Mouse (Mus musculus): ENCODE measurements around the gene Gkap1. TPM values are rescaled to one million over a fixed set of nuclear protein-coding genes. Genes with fewer than 3 reads are reported as not detected.

The Gkap1 gene
- polyA plus RNA-seq (2014; fragmentation: Nextera tagmentation; extraction: Ambion mirVana) = 22.9 and 23.3 TPM in 2 replicates

DNA sequence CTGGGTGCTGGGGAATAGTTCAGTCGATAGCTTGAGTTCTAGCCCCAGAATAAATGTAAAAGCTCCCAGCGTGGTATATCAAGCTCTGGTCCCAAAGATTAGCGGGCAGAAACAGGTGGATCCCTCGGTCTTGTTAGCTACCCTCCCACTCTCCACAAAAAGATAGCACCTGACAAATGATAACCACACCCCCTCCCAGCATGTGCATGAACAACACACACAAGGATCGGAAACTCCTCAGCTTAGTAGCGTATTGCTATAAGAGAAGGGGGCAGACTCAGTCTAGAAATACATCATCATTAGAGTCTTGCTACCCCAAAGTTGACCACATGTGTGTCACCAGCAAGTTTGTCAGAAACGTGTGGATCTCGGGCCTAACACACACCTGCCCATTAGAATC, at the start of gene Gkap1:
Gene Gkap1, minus strand, starts transcription at position 101 of the 400 bp plus-strand sequence.
- DNase-seq (ENCODE audit: low spot score) = no peak
- no peak for ATAC-seq (ENCODE audit: insufficient number of reproducible peaks, low FRiP score, low TSS enrichment, low read depth)
- Histone ChIP-seq H3K9me3 (ENCODE audit: control insufficient read depth, low read length) (no peaks in the 10 kb centered on the region), H3K4me2 (ENCODE audit: low read depth, severe bottlenecking) (peak within 1 kb of the TSS; percentile 75), H3K27me3 (ENCODE audit: control insufficient read depth, insufficient read depth, low read length) (peaks cover 3% of the 10 kb centered on the region), H3K36me3 (ENCODE audit: control insufficient read depth, insufficient read depth, low read length) (no peaks in the 10 kb centered on the region), H3K9ac (ENCODE audit: low read length) (peak within 1 kb of the TSS; percentile 77), H3K27ac (replicated peaks; ENCODE audit: low read depth, low read length) (no peak within 1 kb of the TSS; the same call in 1 of the 2 replicates), H3K4me3 (ENCODE audit: low read depth, low read length) (peak within 1 kb of the TSS; percentile 71), H3K4me1 (ENCODE audit: control insufficient read depth, insufficient read depth, low read length) (peaks cover 4% of the 10 kb centered on the region; the same call in 1 of the 2 replicates)
- 73% methylated on average over 8 of the region's 8 CpGs for WGBS

DNA sequence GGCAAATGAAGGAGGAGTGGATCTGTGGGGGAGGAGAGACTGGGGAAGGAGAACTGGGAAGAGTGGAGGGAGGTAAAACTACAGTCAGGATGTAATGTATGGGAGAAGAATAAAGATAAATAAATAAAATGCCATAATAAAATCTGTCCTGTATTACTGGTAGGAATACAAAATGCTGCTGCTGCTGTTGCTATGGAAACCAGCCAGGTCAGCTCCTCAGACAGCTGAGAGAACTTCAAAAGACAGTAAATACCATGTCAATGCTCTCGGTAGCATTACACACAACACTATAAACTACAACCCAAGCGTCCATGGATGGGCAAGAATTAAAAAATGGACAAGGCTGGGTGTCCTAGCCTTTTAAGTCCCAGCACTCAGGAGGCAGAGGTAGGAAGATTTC, 42.3 kb upstream of the Gkap1 start:
- DNase-seq (ENCODE audit: low spot score) (no peak), ATAC-seq (ENCODE audit: insufficient number of reproducible peaks, low FRiP score, low TSS enrichment, low read depth) (no peak)
- Histone ChIP-seq H3K9ac (ENCODE audit: low read length) (no peak overlapping the region), H3K27ac (replicated peaks; ENCODE audit: low read depth, low read length) (no peak overlapping the region), H3K36me3 (ENCODE audit: control insufficient read depth, insufficient read depth, low read length) (no peaks in the 10 kb centered on the region), H3K4me3 (ENCODE audit: low read depth, low read length) (no peak overlapping the region), H3K9me3 (ENCODE audit: control insufficient read depth, low read length) (no peaks in the 10 kb centered on the region), H3K4me1 (ENCODE audit: control insufficient read depth, insufficient read depth, low read length) (no peaks in the 10 kb centered on the region), H3K4me2 (ENCODE audit: low read depth, severe bottlenecking) (no peak overlapping the region), H3K27me3 (ENCODE audit: control insufficient read depth, insufficient read depth, low read length) (no peaks in the 10 kb centered on the region)
- 65% methylated on average over 2 of the region's 2 CpGs for WGBS

GRCm38 (mm10) chr13:58314991-58315390, 39.5 kb upstream of the Gkap1 start:
- Histone ChIP-seq H3K9ac (ENCODE audit: low read length) (no peak overlapping the region), H3K27ac (replicated peaks; ENCODE audit: low read depth, low read length) (no peak overlapping the region), H3K4me1 (ENCODE audit: control insufficient read depth, insufficient read depth, low read length) (no peaks in the 10 kb centered on the region), H3K4me2 (ENCODE audit: low read depth, severe bottlenecking) (no peak overlapping the region), H3K4me3 (ENCODE audit: low read depth, low read length) (no peak overlapping the region), H3K36me3 (ENCODE audit: control insufficient read depth, insufficient read depth, low read length) (no peaks in the 10 kb centered on the region), H3K27me3 (ENCODE audit: control insufficient read depth, insufficient read depth, low read length) (no peaks in the 10 kb centered on the region), H3K9me3 (ENCODE audit: control insufficient read depth, low read length) (no peaks in the 10 kb centered on the region)
- DNase-seq (ENCODE audit: low spot score) (no peak), ATAC-seq (ENCODE audit: insufficient number of reproducible peaks, low FRiP score, low TSS enrichment, low read depth) (no peak)
- WGBS = 63% methylated on average over 6 of the region's 6 CpGs

DNA sequence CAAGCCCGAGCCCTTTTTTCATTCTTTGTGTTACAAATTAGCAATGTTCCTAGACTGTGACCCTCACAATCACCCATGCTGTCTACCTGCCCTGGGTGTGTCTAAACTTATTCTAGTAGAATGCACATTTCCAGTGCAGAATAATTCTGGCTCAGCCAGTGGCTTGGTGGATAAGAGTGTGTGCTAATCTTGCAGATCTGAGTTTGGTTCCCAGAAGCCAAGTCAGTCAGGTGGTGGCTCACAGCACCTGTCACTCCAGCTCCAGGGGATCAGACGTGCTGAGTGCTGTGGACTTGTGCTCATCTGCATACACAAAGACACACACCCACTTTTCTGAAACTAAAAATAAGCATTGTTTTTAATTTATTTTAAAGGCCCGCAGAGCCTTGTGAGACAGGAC, 38.3 kb upstream of the Gkap1 start:
- Histone ChIP-seq H3K27me3 (ENCODE audit: control insufficient read depth, insufficient read depth, low read length) (no peaks in the 10 kb centered on the region), H3K9ac (ENCODE audit: low read length) (no peak overlapping the region), H3K4me3 (ENCODE audit: low read depth, low read length) (no peak overlapping the region), H3K36me3 (ENCODE audit: control insufficient read depth, insufficient read depth, low read length) (no peaks in the 10 kb centered on the region), H3K9me3 (ENCODE audit: control insufficient read depth, low read length) (no peaks in the 10 kb centered on the region), H3K4me1 (ENCODE audit: control insufficient read depth, insufficient read depth, low read length) (no peaks in the 10 kb centered on the region), H3K4me2 (ENCODE audit: low read depth, severe bottlenecking) (no peak overlapping the region), H3K27ac (replicated peaks; ENCODE audit: low read depth, low read length) (no peak overlapping the region)
- DNase-seq (ENCODE audit: low spot score) (no peak), ATAC-seq (ENCODE audit: insufficient number of reproducible peaks, low FRiP score, low TSS enrichment, low read depth) (no peak)
- 80% methylated on average over 3 of the region's 3 CpGs for WGBS

DNA sequence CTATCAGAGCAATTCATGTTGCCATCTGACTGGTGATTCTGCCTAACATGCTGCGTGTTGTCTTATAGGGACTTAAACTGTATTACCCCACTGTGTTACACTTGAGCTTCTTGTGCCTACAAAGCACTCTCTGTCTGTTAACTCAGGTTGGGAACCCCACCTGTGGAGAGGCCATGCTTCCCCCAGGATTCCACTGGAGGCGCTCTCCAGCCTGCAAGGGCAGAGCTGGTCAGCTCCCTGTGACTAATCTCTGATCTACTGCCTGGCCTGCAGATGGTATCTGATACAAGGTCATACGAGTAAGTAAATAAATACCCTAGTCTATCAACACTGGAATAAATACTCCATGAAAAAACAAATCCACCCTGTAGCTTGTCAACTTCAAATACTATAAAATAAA, 35.9 kb upstream of the Gkap1 start:
- Histone ChIP-seq H3K9ac (ENCODE audit: low read length) (no peak overlapping the region), H3K27me3 (ENCODE audit: control insufficient read depth, insufficient read depth, low read length) (no peaks in the 10 kb centered on the region), H3K4me1 (ENCODE audit: control insufficient read depth, insufficient read depth, low read length) (no peaks in the 10 kb centered on the region), H3K9me3 (ENCODE audit: control insufficient read depth, low read length) (no peaks in the 10 kb centered on the region), H3K27ac (replicated peaks; ENCODE audit: low read depth, low read length) (no peak overlapping the region), H3K36me3 (ENCODE audit: control insufficient read depth, insufficient read depth, low read length) (no peaks in the 10 kb centered on the region), H3K4me2 (ENCODE audit: low read depth, severe bottlenecking) (no peak overlapping the region), H3K4me3 (ENCODE audit: low read depth, low read length) (no peak overlapping the region)
- WGBS = 49% methylated on average over 3 of the region's 3 CpGs
- DNase-seq (ENCODE audit: low spot score) = no peak
- ATAC-seq (ENCODE audit: insufficient number of reproducible peaks, low FRiP score, low TSS enrichment, low read depth) = no peak

DNA sequence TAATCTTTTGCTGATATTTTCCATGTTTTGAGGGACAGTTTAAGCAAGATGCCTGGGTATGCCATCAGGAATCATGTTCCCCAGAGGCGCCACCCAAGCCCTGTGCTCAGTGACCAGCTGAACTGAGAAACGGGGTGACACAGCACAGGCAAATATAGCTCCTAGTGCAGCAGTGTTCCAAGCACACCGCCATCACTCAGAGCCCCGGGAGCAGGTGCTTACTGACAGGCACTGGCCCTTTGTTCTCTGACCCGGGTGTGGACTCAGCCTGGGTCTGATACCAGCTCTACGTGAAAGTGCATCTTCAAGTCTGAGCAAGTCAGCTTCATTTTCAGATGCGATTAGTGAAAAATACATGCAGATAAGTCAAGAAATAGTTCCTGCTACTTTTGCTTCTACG, 34.0 kb upstream of the Gkap1 start:
- no peak for DNase-seq (ENCODE audit: low spot score)
- H3K4me3 ChIP-seq (ENCODE audit: low read depth, low read length) = no peak overlapping the region
- no peaks in the 10 kb centered on the region for H3K9me3 ChIP-seq (ENCODE audit: control insufficient read depth, low read length)
- no peaks in the 10 kb centered on the region for H3K36me3 ChIP-seq (ENCODE audit: control insufficient read depth, insufficient read depth, low read length)
- no peak overlapping the region for H3K27ac ChIP-seq (replicated peaks; ENCODE audit: low read depth, low read length)
- no peak overlapping the region for H3K4me2 ChIP-seq (ENCODE audit: low read depth, severe bottlenecking)
- no peak overlapping the region for H3K9ac ChIP-seq (ENCODE audit: low read length)
- no peaks in the 10 kb centered on the region for H3K27me3 ChIP-seq (ENCODE audit: control insufficient read depth, insufficient read depth, low read length)
- WGBS = 83% methylated on average over 8 of the region's 8 CpGs
- ATAC-seq (ENCODE audit: insufficient number of reproducible peaks, low FRiP score, low TSS enrichment, low read depth) = no peak
- H3K4me1 ChIP-seq (ENCODE audit: control insufficient read depth, insufficient read depth, low read length) = no peaks in the 10 kb centered on the region

GRCm38 (mm10) chr13:58307453-58307852, 32.0 kb upstream of the Gkap1 start:
- Histone ChIP-seq H3K4me3 (ENCODE audit: low read depth, low read length) (no peak overlapping the region), H3K4me2 (ENCODE audit: low read depth, severe bottlenecking) (no peak overlapping the region), H3K36me3 (ENCODE audit: control insufficient read depth, insufficient read depth, low read length) (no peaks in the 10 kb centered on the region), H3K9ac (ENCODE audit: low read length) (no peak overlapping the region), H3K9me3 (ENCODE audit: control insufficient read depth, low read length) (no peaks in the 10 kb centered on the region), H3K27ac (replicated peaks; ENCODE audit: low read depth, low read length) (no peak overlapping the region), H3K27me3 (ENCODE audit: control insufficient read depth, insufficient read depth, low read length) (no peaks in the 10 kb centered on the region), H3K4me1 (ENCODE audit: control insufficient read depth, insufficient read depth, low read length) (no peaks in the 10 kb centered on the region)
- no peak for ATAC-seq (ENCODE audit: insufficient number of reproducible peaks, low FRiP score, low TSS enrichment, low read depth)
- WGBS = 91% methylated on average over 5 of the region's 5 CpGs
- DNase-seq (ENCODE audit: low spot score) = no peak

- Histone ChIP-seq H3K4me1 (ENCODE audit: control insufficient read depth, insufficient read depth, low read length) (no peaks in the 10 kb centered on the region), H3K36me3 (ENCODE audit: control insufficient read depth, insufficient read depth, low read length) (no peaks in the 10 kb centered on the region), H3K27ac (replicated peaks; ENCODE audit: low read depth, low read length) (no peak overlapping the region), H3K4me3 (ENCODE audit: low read depth, low read length) (no peak overlapping the region), H3K9ac (ENCODE audit: low read length) (no peak overlapping the region), H3K9me3 (ENCODE audit: control insufficient read depth, low read length) (no peaks in the 10 kb centered on the region), H3K4me2 (ENCODE audit: low read depth, severe bottlenecking) (no peak overlapping the region), H3K27me3 (ENCODE audit: control insufficient read depth, insufficient read depth, low read length) (no peaks in the 10 kb centered on the region)
- ATAC-seq (ENCODE audit: insufficient number of reproducible peaks, low FRiP score, low TSS enrichment, low read depth) (no peak), DNase-seq (ENCODE audit: low spot score) (no peak)
- WGBS = 83% methylated on average over 2 of the region's 2 CpGs
These were observed 29.7 kb upstream of the Gkap1 start for GRCm38 (mm10) chr13:58305230-58305629.

GRCm38 (mm10) chr13:58302421-58303145, 27.1 kb upstream of the Gkap1 start:
- no peak overlapping the region for H3K4me3 ChIP-seq (ENCODE audit: low read depth, low read length)
- H3K4me2 ChIP-seq (ENCODE audit: low read depth, severe bottlenecking) = no peak overlapping the region
- 75% methylated on average over 9 of the region's 9 CpGs for WGBS
- no peak overlapping the region for H3K9ac ChIP-seq (ENCODE audit: low read length)
- no peaks in the 10 kb centered on the region for H3K36me3 ChIP-seq (ENCODE audit: control insufficient read depth, insufficient read depth, low read length)
- no peak for DNase-seq (ENCODE audit: low spot score)
- no peak overlapping the region for H3K27ac ChIP-seq (replicated peaks; ENCODE audit: low read depth, low read length)
- no peak for ATAC-seq (ENCODE audit: insufficient number of reproducible peaks, low FRiP score, low TSS enrichment, low read depth)
- no peaks in the 10 kb centered on the region for H3K9me3 ChIP-seq (ENCODE audit: control insufficient read depth, low read length)
- H3K27me3 ChIP-seq (ENCODE audit: control insufficient read depth, insufficient read depth, low read length) = no peaks in the 10 kb centered on the region
- H3K4me1 ChIP-seq (ENCODE audit: control insufficient read depth, insufficient read depth, low read length) = no peaks in the 10 kb centered on the region
